Mouse (Mus musculus): ENCODE results near the gene Col4a1. TPM values are rescaled to one million over a fixed set of nuclear protein-coding genes. Genes with fewer than 3 reads are reported as not detected.

Col4a1 gene
- total and polyA plus RNA-seq, 3 experiments = 260 to 455 (median 293) TPM

DNA sequence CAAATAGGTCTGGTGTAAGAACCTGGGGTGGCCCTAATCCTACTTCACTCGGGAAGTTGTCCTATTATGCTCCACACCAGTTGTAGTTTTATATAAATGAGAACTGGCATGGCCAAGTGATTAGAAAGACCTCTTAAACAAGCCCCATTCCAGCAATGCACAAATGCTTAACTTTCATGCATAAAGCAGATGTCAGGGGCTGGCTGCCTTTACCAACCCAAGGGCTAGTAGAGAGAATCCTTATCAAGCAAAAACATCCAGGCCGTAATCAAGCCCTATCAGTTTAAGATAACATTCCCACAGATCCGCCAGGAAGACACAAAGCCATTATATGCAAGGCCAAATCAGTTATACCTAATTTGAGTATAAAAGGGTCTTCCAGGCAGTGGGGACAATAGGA, 46.7 kb downstream of the Col4a1 start:
- DNase-seq = no peak

DNA sequence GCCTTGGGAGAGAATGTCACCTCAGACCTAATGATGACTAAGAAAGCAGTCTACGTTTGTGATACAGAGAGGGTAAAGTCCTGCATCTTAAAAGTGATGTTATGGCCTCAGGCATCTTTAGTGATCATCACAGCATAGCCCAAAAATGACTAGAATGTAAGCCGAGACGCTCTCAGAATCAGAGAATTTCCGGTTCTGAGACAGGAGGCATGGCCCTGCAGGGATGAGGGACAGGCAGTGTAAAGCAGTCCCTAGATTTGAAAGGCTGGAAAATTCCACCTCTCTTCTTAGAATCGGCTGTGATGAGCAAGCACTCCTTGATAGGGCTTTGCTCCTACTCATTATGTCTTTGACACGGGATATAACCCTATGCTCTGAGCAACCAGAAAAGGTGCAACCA, 48.8 kb downstream of the Col4a1 start:
- DNase-seq = no peak

DNA sequence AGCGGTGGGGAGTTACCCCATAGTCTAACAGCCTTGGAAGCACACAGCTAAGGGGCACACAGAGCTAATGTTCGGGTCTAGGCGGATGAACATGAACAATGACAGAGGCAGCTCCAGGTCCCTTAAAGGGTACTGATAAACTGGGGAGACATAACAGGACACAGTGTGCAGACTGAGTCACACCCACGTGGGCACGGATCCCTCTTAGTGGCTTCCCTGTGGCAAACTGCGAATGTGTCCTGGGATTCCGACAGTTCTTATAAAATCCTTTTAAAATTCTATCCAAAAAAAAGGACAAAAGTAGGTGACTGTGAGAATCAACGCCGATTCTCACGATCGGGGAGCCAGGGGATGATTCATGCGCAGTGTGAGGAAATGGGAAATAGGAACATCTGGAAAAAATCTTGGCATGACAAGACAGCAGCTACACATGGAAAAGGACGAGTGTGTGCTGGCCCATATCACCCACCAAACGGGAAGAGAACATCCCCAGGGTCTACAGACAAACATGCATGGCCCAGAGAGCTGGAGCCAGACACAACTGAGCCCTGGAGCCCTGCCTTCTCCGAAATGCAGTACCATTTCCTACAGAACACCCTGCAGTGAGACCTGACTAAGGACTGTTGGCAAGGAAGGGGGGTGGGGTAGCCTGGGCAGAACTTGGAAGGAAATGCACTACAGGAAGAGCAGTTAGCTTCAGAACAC, 50.4 kb downstream of the Col4a1 start:
- DNase-seq = no peak

- peak; percentile 88 for DNase-seq
Observed at GRCm38 (mm10) chr8:11259832-11260615, 52.6 kb downstream of the Col4a1 start.

- DNase-seq = peak; percentile 78
Observed at GRCm38 (mm10) chr8:11258517-11259136, 54.0 kb downstream of the Col4a1 start.

- peak; percentile 83 for DNase-seq
Observed at GRCm38 (mm10) chr8:11257079-11258017, 55.3 kb downstream of the Col4a1 start.

DNA sequence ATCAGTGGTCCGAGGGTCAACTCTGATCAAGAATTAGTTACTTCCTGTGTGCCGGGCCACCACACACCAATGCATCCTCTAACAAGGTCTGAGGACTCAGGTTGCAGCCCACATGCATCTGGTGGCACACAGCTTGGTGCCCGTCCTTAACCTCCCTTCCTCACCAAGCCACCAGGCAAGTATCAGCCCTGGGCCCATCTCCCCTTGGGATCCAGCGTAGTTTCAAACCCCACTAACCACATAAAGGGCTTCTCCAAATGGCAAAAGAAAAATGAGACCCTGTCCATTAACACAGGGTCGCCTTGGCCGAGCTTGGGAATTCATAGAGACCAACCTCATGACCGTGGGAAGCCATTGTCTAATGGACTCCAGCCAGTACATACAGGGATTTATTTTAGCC, 56.2 kb downstream of the Col4a1 start:
- no peak for DNase-seq

- DNase-seq = peak; percentile 55
Observed at GRCm38 (mm10) chr8:11255680-11256079, 56.9 kb downstream of the Col4a1 start.

DNA sequence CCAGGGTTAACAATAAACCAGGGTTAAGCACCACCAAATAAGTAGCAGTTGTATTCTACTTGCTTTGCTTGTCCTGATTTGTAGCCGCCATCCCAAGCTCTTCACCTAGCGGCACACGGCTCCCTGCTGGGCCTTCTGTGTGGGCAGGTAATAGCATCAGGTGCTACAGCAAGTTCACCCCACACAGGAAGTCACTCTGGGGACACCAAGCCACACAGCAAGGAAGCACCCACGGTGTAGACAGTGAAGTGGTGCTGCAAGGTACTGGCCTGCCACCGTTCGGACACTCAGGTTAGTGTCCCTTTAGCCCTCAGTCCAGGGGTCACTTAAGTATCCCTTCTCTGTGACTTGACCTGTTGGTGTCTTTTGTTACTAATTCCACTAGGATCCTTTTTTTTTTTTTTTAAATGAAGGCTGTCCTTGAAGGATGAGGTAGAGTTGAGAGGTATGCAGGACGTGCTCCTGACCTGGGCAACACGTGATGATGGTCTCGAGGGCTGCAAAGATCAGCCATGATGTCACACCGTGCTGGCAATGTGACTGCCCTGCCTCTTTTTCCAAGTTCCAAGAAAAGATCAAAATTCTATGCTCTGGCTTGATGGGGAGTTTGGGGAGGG, 57.6 kb downstream of the Col4a1 start:
- DNase-seq = no peak

DNA sequence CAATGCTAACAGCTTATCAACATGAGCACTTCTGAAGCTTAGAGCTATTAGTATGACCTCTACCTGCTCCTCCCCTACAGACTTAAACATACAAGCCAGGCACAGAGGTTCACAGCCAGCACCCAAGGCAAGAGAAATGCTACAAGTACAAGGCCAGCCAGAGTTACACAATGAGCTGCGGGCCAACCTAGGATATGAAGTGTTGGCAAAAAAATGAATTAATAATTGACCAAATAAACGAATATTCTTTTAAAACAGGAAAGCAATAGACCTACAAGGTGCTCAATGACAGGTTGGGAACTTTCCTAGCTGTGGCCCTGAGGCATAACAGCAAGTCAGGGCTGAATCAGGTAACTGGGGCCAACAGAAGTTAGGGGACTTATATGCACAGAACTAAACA, 58.1 kb downstream of the Col4a1 start:
- peak; percentile 51 for DNase-seq

GRCm38 (mm10) chr8:11253556-11253955, 59.1 kb downstream of the Col4a1 start:
- peak; percentile 85 for DNase-seq

DNA sequence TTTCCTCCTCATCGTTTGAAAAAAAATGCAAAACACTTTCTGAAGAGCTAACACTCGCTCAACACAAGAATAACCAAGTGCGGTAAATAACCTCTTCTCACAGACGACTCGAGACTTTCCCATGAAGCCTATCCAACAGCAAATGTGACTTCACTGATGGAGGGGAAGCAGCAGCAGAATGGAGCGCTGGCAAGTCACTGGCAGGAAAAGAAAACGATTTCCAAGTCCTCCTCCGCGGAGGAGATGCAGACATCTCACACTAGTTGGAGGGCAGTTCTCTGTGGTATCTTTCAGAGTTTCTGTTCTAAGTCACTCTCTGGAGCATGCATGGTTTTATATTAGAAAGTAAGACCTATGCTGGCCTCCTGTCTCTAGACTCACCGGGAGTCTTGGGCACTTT, 59.6 kb downstream of the Col4a1 start:
- DNase-seq = no peak

- DNase-seq = peak; percentile 56
Observed at GRCm38 (mm10) chr8:11252235-11252774, 60.3 kb downstream of the Col4a1 start.

- no peak for DNase-seq
Observed at GRCm38 (mm10) chr8:11250149-11250548, 62.5 kb downstream of the Col4a1 start.

DNA sequence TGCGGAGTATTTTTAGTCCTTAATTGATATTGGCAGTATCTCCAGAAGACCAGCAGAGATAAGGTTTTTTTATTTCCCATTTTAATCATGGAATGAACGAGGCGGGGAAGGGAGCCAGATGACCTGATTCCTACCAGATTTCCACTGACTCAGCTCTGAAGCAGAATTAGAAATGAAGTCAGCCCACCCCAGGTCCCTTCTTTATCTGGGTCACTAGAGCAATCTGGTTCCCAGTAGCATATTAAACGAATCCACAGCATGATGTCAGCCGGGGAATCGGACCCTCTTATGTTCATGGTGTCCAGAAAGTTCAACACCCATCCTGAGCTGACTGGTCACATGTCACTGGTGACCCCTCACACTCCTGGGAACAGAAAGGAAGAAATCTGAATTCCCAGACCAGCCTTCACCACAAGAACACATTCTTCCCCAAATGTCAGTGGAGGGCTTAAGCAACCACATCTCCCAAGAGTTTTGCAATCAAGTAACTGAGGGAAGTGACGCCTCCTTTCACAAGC, 63.0 kb downstream of the Col4a1 start:
- DNase-seq = peak; percentile 74

GRCm38 (mm10) chr8:11248712-11249111, 63.9 kb downstream of the Col4a1 start:
- no peak for DNase-seq

GRCm38 (mm10) chr8:11241488-11241887, 71.1 kb downstream of the Col4a1 start:
- DNase-seq = no peak

DNA sequence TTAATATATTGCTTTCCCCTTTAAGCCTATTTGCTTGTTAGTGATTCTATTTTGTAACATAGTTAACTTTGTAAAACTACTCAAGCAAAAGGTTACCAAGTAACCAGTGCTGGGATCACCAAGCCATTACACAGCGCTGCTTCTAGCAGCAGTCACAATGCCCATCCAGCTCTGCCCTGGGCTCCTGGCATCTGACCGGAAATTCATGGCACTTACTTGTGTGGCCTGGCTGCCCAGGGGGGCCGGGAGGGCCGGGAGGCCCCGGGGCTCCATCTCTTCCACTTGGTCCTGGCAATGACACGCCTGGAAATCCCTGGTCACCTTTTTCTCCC, 77.8 kb downstream of the Col4a1 start:
- no peak for DNase-seq

DNA sequence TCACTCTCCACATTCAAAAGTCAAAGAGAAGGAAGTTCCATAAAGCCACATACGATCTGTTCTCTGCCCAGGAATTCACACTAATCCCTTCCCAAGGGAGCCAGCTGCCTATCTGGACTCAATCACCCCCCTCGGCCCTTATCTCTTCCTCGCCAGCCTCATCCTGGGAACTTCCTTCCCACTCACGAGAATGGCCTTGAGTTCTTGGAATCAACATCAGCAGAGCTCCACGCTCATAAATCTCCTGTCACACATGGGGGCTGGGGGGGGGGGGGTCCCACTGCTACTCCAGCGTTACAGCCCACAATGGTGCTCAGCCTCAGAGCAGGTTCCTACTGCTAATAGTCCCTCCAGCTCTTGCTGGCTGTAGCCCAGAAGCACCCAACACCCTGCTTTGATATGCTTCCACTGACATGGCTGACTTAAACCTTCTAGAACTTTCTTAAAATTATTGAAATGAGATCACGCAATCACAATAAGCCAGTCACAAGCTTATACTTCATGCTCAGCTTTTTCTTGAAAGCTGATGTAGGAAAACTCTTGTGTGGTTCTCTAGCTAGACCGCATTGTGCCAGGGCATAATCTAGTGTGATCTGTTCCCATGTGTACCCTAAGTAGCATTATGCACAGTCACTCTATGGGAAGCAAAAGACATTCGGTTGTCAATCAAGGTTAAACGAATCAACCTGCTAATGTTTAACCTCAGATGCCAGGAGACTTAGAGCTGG, 78.3 kb downstream of the Col4a1 start:
- DNase-seq = peak; percentile 72

DNA sequence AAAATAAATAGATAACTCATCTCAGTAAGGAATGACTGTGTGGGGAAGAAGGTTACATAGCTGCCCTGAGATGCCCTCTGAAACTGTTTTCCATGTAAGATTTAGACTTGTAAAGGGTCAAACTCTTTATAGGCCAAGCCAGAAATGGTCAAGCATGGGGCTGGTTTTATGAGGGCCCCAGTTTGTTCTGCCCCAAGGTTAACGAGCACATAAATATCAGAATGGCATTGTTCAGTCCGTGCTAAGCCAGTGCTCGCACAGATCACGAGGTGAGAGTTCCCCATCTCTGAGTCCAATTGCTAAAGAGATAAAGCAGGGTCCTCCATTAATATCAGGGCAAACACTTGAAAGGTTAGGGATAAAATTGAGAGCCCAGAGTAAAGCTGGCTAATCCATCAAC, 79.6 kb downstream of the Col4a1 start:
- DNase-seq = peak; percentile 40

Measured in adrenal gland, adult 2 months (tissue).